Mouse (Mus musculus) erythroblast, embryonic 14.5 days (primary cell): ENCODE results near the gene Ncln.

Experiments used
- GATA1 ChIP-seq: IDR thresholded peaks from 2 replicates; pipeline ENCODE4 v1.6.1; 2012; ENCODE audit warnings: low read length, inconsistent platforms, mixed read lengths
- TAL1 ChIP-seq: IDR thresholded peaks from 3 replicates; pipeline ENCODE4 v1.6.1; 2012; ENCODE audit warnings: low read length, inconsistent platforms, mixed read lengths

DNA sequence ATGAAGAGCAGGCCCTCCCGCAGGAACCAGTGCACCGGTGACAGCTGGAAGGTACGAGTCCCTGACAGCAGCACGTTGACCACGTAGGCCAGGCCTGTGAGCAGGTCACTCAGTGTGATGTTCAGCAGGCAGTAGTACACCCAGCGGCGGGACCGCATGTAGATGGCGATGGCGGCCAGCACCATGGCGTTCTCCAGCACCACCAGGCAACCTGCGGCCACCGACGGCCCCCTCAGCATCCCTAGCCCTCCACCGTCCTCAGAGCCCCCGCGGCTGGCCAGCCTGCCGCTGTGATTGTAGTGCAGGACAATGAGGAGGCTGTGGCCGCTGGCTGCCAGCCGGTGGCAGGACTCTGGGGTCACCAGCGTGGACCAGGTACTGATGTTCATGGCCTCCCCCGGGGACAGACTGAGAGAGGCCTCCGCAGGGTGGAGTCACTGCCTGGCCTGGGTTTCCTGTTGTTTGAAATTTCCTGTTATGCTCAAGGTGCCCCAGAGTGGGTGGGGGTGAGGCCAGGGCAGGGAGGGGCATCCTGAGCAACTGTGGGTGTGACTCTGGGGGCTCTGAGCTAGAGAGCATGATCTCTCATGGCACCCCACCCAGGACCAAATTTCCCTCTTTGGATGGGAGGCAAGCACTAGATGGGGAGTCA, 3.2 kb upstream of the Ncln start:
- TF ChIP-seq TAL1 (no peak), GATA1 (no peak)
